Comparison of ENCODE assay signal across 24 mouse cellular contexts in the genomic region with DNA sequence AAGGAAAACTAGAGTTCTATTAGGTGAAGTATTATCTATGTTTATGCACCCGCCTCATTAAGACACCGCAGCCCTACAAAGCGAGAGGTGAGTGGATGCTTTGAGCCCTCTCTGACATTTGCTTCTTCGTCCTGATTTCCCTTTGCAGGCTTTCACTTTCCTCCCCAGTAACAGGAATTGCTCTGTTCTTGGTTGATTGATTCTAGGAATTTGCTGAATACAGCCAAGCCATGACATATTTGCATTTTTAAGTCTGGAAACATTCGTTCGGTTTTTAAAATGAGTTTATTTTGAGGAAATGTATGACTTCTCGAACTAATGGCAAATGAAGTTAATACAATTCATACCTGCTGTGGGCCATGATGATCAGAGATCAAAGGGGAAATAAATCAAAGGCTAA.
"Had no signal": no experiment of that assay in that cellular context is flagged by ENCODE, and none has a peak within 500 bp of the region (broad histone marks: within the 10 kb centered on the region; RNA-seq: fewer than 3 reads in every experiment).

No protein-coding gene starts in this region.

- DNase-seq: forebrain, postnatal 0 days; gastrocnemius, postnatal 14 days; gastrocnemius, postnatal 36 days; heart, adult 11 months; heart, adult 2 months; heart, postnatal 14 days; heart, postnatal 36 days; kidney, adult 8-10 months; kidney, postnatal 25 days; kidney, postnatal 4 days; layer of hippocampus, postnatal 36 days; left cerebral cortex, postnatal 4 days had no signal

- H3K9ac ChIP-seq: forebrain, postnatal 0 days; heart, embryonic 13.5 days; heart, embryonic 15.5 days; hindbrain, embryonic 13.5 days; hindbrain, embryonic 15.5 days; limb, embryonic 13.5 days; limb, embryonic 15.5 days; liver, embryonic 12.5 days; liver, embryonic 14.5 days had no signal

- H3K9me3 ChIP-seq: heart, embryonic 13.5 days; heart, embryonic 15.5 days; hindbrain, embryonic 13.5 days; hindbrain, embryonic 15.5 days; limb, embryonic 13.5 days; limb, embryonic 15.5 days; liver, embryonic 12.5 days had no signal

- H3K27ac ChIP-seq: heart, adult 2 months; heart, embryonic 13.5 days; heart, embryonic 15.5 days; hindbrain, embryonic 13.5 days; hindbrain, embryonic 15.5 days; hindbrain, postnatal 0 days; layer of hippocampus, adult 2 months; limb, embryonic 13.5 days; limb, embryonic 15.5 days; liver, embryonic 12.5 days; liver, embryonic 14.5 days had no signal

- H3K4me2 ChIP-seq: heart, embryonic 11.5 days; heart, embryonic 13.5 days; heart, embryonic 15.5 days; hindbrain, embryonic 13.5 days; hindbrain, embryonic 15.5 days; limb, embryonic 13.5 days; limb, embryonic 15.5 days; liver, embryonic 12.5 days had no signal

- H3K27me3 ChIP-seq: heart, embryonic 15.5 days; hindbrain, embryonic 13.5 days; hindbrain, embryonic 15.5 days; limb, embryonic 15.5 days; liver, embryonic 12.5 days had no signal

- H3K4me1 ChIP-seq: heart, embryonic 13.5 days; heart, embryonic 15.5 days; liver, embryonic 12.5 days had no signal

- H3K36me3 ChIP-seq: heart, embryonic 13.5 days; heart, embryonic 15.5 days; hindbrain, embryonic 13.5 days; hindbrain, embryonic 15.5 days; limb, embryonic 13.5 days; limb, embryonic 15.5 days; liver, embryonic 12.5 days had no signal

- ATAC-seq: forebrain, postnatal 0 days; hindbrain, postnatal 0 days; intestine, embryonic 16.5 days; liver, embryonic 12.5 days had no signal

- H3K4me3 ChIP-seq: heart, adult 2 months; heart, embryonic 13.5 days; heart, embryonic 15.5 days; hindbrain, embryonic 13.5 days; hindbrain, embryonic 15.5 days; layer of hippocampus, adult 2 months; limb, embryonic 13.5 days; limb, embryonic 15.5 days; liver, embryonic 12.5 days had no signal
